In genomic region chr12:119325400-119325799, GRCm38 (mm10) we compare ENCODE assay signal across 13 mouse cellular contexts. TPM values are rescaled to one million over a fixed set of nuclear protein-coding genes. Genes with fewer than 3 reads are reported as not detected.
DNase-seq lines count a peak whose midpoint lies in the region; TF ChIP-seq lines count a peak whose summit lies in the region.
"Had no signal": no experiment of that assay in that cellular context is flagged by ENCODE, and none has a peak within 500 bp of the region (broad histone marks: within the 10 kb centered on the region; RNA-seq: fewer than 3 reads in every experiment).

No protein-coding gene starts in this region.

- no peaks in the 10 kb centered on the region for H3K36me3 ChIP-seq in thymus, adult 2 months (ENCODE audit: control insufficient read depth, insufficient read depth, low read length)
- H3K36me3 ChIP-seq: embryonic facial prominence, embryonic 13.5 days had no signal

- no peaks in the 10 kb centered on the region for H3K27me3 ChIP-seq in thymus, adult 2 months (ENCODE audit: control insufficient read depth, insufficient read depth, low read length)
- H3K27me3 ChIP-seq: embryonic facial prominence, embryonic 13.5 days had no signal

- H3K4me3 ChIP-seq in left cerebral cortex, adult 2 months, result no peak overlapping the region
- no peak overlapping the region for H3K4me3 ChIP-seq in thymus, adult 2 months (ENCODE audit: control insufficient read depth, insufficient read depth, low read length)
- H3K4me3 ChIP-seq: embryonic facial prominence, embryonic 13.5 days had no signal

- TF ChIP-seq CTCF in left cerebral cortex, adult 2 months (IDR thresholded peaks at IDR 0.05), result peak; percentile 63
- no peak for TF ChIP-seq CTCF in thymus, adult 2 months (IDR thresholded peaks at IDR 0.05; ENCODE audit: borderline replicate concordance, control insufficient read depth, extremely low read depth, insufficient read depth, low read length, poor library complexity)

- DNase-seq in embryo, embryonic 10 days (ENCODE audit: low spot score), result peak; percentile 32
- no peak for DNase-seq in embryo, embryonic 9.5 days (ENCODE audit: extremely low spot score)
- no peak for DNase-seq in left cerebral cortex, adult 2 months (ENCODE audit: extremely low spot score in 1 of 2, low spot score in 2 of 2)
- no peak for DNase-seq in left cerebral cortex, postnatal 36 days (ENCODE audit: low spot score in 2 of 2)
- peak; percentile 71 for DNase-seq in CD4-positive, CD25-positive, alpha-beta regulatory T cell, adult 2 months (ENCODE audit: low read depth, low spot score)
- peak; percentile 10 for DNase-seq in forelimb bud, embryonic 11.5 days (ENCODE audit: low read depth, low spot score)
- no peak for DNase-seq in thymus, postnatal 10 days (ENCODE audit: low spot score in 2 of 2)
- no peak for DNase-seq in thymus, adult 2 months
- DNase-seq: gastrocnemius, postnatal 14 days had no signal

- no peaks in the 10 kb centered on the region for H3K4me1 ChIP-seq in thymus, adult 2 months (replicated peaks; ENCODE audit: control insufficient read depth, insufficient read depth, low read length)
- H3K4me1 ChIP-seq: embryonic facial prominence, embryonic 13.5 days had no signal

- no peak overlapping the region for H3K27ac ChIP-seq in left cerebral cortex, adult 2 months
- H3K27ac ChIP-seq in thymus, adult 2 months (ENCODE audit: control insufficient read depth, insufficient read depth, low read length), result no peak overlapping the region
- H3K27ac ChIP-seq: embryonic facial prominence, embryonic 13.5 days had no signal

- TF ChIP-seq POLR2A in thymus, adult 2 months (IDR thresholded peaks at IDR 0.05; ENCODE audit: control insufficient read depth, extremely low read depth, insufficient read depth, low read length, poor library complexity), result no peak

- intact Hi-C loops in left cerebral cortex, adult 2 months (cut with DNase I), result loop anchor here (2.0 to 10.0 kb wide), 4 partner anchors 153 to 395 kb away; no protein-coding TSS in a partner anchor
- intact Hi-C loops in left cerebral cortex, postnatal 36 days (cut with DNase I), result loop anchor here (10.0 kb wide), 3 partner anchors 301 to 401 kb away; no protein-coding TSS in a partner anchor

RNA-seq across cellular contexts. Expression of gene Macc1, which starts 11.3 kb away (rescaled TPM):
- total RNA-seq in left cerebral cortex, adult 2 months (2021), result under 1 TPM in 1 of 2 experiments, not detected in 1; 0.07 TPM
- total RNA-seq in left cerebral cortex, postnatal 36 days (2021), result under 1 TPM; 0.09 to 0.10 TPM
- polyA plus RNA-seq in thymus, adult 2 months (2012; rRNA removed), result 0.05 and 0.09 TPM in 2 replicates
- total RNA-seq: adrenal gland, adult 18-20 months; gastrocnemius, postnatal 14 days; hematopoietic stem cell, adult 5-6 weeks; neutrophil, adult 5-6 weeks had no signal

Comparison
In these comparisons a context has a peak if more than half of its experiments do, and no peak if none do; other contexts are left out.
1. DNase-seq: peak in embryo, embryonic 10 days (single experiment), CD4-positive, CD25-positive, alpha-beta regulatory T cell, adult 2 months (single experiment) and forelimb bud, embryonic 11.5 days (single experiment); none in embryo, embryonic 9.5 days (single experiment), left cerebral cortex, adult 2 months (0 of 2), left cerebral cortex, postnatal 36 days (0 of 2), thymus, postnatal 10 days (0 of 2) and thymus, adult 2 months (single experiment).